ENCODE assay signal across 18 mouse cellular contexts in the genomic region with DNA sequence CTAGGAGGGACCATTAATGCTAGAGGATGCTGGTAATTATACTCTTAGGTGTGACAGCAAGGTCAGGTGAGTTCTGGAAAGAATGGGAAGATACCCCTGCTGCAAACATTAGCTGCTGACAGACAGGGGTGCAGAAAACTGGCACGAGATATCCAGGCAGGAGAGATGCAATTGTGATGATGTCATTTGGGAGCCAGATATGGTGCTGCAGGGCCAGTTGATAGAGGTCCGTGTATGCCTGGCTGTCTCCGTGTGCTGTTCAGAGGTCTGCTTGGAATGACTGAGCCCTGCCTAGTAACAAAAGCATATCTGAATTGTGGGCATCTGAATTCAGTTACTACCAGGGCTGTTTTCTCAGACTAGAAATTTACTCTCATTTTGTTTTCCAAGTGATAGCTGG.
"Had no signal": no experiment of that assay in that cellular context is flagged by ENCODE, and none has a peak within 500 bp of the region (broad histone marks: within the 10 kb centered on the region; RNA-seq: fewer than 3 reads in every experiment).

No protein-coding gene starts in this region.

- H3K4me2 ChIP-seq: lung, embryonic 14.5 days; midbrain, embryonic 13.5 days; neural tube, embryonic 13.5 days; neural tube, embryonic 15.5 days had no signal

- H3K4me3 ChIP-seq: midbrain, embryonic 10.5 days; midbrain, embryonic 13.5 days; myocyte; neural tube, embryonic 13.5 days; neural tube, embryonic 15.5 days had no signal

- H3K4me1 ChIP-seq: midbrain, embryonic 10.5 days; midbrain, embryonic 13.5 days; neural tube, embryonic 13.5 days; neural tube, embryonic 15.5 days had no signal

- DNase-seq: lung, adult 18-20 months; lung, embryonic 14.5 days; lung, postnatal 10 days; lung, postnatal 4 days; retina, postnatal 1 day; right cerebral cortex, adult 18-20 months; right cerebral cortex, postnatal 25 days; right cerebral cortex, postnatal 4 days; spleen, adult 18-20 months; thymus, adult 18-20 months; thymus, postnatal 14 days; thymus, postnatal 36 days had no signal

- H3K9me3 ChIP-seq: midbrain, embryonic 10.5 days; midbrain, embryonic 13.5 days; neural tube, embryonic 13.5 days; neural tube, embryonic 15.5 days had no signal

- H3K9ac ChIP-seq: lung, embryonic 14.5 days; midbrain, embryonic 13.5 days; neural tube, embryonic 13.5 days; neural tube, embryonic 15.5 days had no signal

- H3K27ac ChIP-seq: midbrain, embryonic 10.5 days; midbrain, embryonic 13.5 days; neural tube, embryonic 13.5 days; neural tube, embryonic 15.5 days had no signal

- H3K27me3 ChIP-seq: midbrain, embryonic 13.5 days; neural tube, embryonic 13.5 days; neural tube, embryonic 15.5 days had no signal

- H3K36me3 ChIP-seq: midbrain, embryonic 10.5 days; midbrain, embryonic 13.5 days; neural tube, embryonic 13.5 days; neural tube, embryonic 15.5 days had no signal

- ATAC-seq: midbrain, embryonic 13.5 days; midbrain, embryonic 16.5 days had no signal
